Mouse (Mus musculus): ENCODE measurements around the gene Mrpl17.

Mrpl17 gene

DNA sequence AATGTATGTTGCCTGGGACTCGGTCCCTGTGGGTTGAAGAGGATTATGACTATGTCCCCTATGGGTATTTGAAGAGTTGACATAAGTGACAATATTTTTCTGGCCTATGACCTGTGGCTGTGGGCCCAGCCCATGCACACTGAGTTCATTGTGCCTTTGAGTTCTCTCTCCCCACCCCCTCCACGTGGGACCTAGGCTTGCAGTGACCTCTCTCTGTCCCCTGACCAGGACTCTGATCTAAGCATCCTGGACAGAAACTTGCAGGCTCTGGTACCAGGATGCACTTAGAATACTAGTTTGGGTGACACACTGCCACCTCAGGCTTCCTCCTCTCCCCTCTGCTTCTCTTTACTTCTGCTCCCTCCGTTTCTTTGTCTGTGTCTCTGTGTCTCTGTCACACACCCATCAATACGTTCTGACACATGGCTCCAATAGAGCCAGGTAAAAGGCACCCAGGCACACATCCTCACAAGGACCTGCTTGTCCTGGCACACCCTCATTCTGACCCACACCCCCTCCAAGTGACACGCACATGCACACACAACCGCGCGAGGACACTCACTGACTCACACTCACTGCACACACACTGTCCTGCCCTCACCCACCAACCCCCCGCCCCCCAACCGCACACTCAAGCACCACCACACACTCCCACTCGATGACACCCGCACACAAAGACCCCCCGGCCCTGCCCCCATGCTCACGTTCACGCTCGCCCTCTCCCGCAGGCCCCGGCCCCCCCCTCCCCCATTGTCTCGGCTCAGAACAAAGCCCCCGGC lies 24.2 kb downstream of the Mrpl17 start:
- no peak for DNase-seq

DNA sequence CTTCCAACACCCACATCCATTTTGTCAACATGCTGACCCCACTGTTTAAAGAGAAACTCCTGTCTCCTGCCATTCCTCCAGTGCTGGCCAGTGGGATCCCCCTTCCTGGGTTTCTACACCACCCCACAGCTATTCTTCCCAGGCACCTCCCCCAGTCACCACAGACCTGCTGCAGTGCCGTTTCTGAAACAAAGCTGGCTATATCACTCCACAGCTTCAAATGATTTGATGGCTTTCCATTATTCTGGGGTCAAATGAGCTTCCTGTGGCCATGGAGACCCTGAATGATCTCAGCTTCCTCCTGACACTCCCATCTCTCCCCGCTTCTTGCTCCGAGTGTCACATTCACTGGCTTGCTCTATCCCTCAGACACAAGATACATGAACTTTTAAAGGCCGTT lies 26.3 kb downstream of the Mrpl17 start:
- no peak for DNase-seq

DNA sequence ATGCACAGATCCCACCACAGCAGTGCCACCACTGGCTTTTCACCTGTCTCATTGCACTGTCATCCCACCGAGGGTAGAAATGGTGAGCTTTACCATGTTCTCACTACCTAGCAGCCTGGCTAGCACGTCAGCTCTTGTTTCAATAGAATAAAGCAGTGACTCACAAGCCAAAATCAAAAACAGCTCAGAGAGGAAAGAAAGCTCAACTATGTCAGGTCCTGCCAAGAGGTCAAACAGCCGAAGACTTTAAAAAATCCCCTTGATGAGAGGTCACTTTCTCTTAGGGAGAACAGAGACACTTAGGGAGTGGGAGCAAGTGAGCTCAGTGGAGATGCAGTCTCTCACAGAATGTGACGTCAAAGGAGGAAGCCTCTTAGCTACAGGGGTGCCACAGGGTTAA lies 27.0 kb downstream of the Mrpl17 start:
- DNase-seq, result no peak

DNA sequence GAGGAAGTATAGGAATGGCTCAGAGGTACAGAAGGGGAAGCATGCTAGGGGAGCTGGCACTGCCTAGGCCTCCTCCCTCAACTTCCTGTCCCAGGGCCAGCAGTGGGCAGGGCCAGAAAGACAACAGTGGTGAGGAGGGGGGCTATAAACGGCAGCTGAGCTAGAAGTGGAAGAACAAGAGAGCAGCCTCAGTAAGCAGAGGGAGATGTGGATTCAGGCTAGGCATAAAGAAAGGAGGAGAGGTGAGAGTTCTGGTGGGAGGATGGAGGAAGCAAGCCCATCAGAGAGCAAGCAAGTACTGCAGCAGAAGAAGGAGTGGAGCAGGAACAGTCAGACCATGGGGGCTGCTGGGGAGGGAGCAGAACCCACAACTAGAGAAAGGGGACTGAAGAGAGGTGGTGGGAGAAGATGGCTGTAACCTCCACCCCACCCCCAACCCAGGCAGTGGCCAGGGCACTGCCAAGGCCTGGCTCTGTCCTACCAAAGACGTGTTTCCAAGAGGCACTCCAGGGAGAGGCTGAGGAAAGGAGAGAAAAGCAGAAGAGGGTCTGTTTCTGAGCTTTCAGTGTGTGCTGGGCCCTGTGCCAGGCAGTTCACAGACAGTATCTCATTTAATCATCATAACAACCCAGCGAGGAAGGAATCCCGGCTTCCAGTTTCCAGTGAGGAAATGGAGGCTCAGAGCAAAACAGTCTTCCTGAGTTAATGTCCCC lies 32.2 kb downstream of the Mrpl17 start:
- DNase-seq, result no peak

DNA sequence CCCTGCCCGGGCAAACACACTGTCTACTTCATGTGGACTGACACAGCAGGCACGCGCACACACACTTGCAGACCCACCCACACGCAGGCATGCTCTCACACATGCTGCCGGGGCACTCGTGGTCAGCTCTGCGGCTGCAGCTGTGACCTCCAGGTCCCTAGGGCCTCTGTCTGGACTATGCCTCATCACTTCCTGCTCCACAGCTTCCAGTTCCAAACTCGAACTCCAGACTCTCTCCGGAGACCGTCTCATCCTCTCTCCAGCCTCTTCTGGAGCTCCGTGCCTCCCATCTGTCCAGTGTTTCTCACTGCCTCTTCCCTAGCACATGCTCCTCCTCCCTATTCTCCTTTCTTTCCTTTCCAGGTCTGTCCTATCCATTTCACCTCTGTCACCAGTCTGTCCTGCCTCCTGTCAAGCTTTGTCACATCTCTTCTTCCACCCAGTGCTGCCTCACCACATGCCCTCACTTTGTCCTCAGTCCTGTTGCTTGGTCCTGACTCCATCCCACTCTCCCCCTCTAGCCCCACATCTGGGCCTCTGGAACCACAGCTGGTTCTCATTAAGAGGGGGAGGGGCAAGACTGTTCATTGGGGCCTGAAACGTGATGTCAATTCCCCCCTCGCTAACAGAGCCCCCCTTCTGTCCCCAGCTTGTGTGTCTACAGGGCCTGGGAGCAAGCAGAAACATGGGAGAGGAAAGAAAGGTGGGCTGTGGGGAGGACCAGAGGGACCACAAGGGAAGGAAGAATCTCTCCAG lies 32.9 kb downstream of the Mrpl17 start:
- DNase-seq, result peak; percentile 48

DNA sequence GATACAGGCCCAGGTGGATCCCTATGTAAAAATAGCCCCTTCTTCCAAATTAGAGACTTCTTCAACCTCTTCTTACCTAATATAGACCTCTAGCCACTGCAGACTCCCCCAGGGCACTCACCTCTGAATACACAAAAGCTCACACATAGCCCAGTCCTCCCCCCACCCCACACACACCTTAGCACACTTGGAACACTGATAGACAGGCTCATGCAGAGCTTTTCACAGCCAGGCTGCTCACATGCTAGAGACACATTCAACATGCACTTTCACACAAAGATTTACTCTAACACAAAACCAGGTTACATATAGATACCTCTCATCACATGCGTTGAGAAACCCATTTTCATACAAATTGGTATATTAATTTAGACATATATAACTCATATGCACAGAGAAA lies 33.6 kb downstream of the Mrpl17 start:
- DNase-seq, result no peak

DNA sequence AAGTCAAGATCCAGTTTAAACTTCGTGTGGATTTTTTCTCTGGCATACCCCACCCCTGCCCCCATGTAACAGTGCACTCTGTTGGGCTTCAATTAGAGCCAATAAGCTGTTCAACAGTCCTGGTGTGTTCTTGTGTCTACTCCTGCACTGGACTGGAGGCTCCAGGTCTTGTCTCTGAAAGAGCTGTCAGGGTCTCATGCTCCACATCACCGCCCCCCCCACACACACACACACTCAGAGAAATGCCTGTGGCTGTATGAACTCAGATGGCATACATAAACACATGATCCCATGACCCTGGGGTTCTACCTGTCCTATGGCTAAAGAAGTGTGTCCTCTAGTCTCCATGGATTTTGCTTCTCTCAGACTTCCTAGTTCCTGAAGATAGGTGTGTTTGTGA lies 34.9 kb downstream of the Mrpl17 start:
- no peak for DNase-seq

DNA sequence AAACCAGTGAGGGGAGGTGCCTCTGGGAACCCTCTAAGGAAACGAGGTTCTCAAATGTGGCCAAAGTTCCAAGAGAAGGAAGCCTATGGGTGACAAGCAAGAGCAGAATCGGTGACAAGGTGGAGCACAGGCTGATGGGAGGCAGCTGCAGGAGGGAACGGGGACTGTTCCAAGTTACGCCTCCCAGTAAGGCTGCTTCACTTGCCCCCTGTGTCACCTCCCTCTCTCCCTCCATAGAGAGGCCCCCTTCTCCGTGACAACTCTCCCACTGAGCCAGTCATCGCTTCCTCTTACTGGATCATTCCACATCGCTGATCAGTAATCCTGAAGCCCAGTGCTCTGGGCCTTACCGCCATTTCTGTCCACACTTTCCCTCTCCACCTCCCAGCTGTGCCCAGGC lies 36.2 kb downstream of the Mrpl17 start:
- no peak for DNase-seq

DNA sequence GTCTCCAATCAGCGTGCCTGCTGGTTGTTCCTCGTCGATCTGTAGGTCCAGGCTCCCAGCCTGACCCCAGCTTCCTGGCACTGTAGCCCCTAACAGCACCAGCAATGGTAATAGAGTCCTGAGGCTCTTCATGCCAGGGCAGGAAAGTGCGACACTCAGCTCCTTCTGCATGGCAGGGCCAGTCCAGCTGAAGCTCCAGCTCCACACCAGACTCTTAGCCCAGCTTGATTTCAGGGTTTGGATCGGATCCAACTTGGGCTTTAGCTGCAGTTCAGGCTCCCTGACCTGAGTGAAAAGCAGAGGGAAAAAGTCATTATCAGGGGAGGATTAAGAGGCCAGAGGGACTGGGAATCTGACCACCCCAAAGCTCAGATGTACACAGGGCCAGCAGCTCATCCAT lies 37.9 kb downstream of the Mrpl17 start:
- DNase-seq, result no peak

DNA sequence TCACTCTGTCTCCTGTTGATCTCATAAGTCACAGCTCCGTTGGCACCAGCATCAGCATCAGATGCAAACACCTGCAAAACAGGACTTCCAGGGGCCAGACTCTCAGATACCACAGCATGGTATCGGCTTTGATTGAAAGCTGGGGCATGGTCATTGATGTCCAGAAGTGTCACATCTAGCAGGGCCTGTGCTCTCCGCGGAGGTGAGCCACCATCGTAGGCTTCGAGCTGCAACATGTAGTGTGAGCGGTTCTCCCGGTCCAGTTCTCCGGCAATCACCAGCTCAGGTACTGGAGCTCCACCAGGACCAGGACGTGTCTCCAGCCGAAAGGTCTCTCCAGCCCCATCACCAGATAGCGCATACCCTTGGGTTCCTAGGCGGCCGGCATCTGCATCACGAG lies 38.6 kb downstream of the Mrpl17 start:
- DNase-seq, result no peak

DNA sequence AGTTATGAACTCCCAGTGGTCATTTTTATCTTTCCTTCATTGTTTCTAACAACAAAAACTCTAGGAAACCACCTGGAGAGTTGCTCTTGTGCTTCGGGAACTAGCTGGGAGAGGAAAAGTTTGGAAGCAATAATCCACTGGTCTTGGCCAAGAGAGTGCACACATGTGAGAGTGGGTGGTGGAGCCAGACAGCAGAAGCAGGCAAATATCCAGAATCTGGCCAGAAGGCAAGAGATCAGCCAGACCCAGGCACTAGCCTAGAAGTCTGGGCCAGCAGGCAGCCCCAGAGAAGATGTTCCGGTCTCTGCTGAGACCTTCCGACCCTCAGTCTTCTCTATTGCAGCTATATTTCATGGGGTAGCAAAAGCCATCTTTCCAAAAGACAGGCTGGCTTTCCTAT lies 40.9 kb downstream of the Mrpl17 start:
- DNase-seq, result no peak

DNA sequence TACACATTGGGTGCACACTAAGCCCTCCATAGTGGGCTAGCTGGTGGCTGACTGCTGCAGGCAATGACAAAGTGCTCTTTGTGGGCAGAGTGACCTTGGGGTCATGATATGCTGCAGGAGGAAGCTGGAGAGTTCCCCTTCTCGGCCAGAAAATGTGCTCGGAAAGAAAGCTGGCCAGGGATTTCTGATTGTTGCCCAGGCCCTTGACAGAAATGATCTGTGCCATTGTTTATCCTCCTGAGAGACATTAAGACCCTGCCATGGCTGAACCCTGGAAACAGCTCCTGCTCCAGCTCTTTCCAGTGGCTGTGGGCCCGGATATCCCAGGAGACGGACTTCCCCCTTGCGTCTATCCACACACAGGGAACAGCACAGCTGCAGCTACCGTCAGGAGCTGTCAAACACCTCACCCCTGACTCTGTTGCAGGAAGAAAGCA lies 43.2 kb downstream of the Mrpl17 start:
- DNase-seq, result peak; percentile 34

DNA sequence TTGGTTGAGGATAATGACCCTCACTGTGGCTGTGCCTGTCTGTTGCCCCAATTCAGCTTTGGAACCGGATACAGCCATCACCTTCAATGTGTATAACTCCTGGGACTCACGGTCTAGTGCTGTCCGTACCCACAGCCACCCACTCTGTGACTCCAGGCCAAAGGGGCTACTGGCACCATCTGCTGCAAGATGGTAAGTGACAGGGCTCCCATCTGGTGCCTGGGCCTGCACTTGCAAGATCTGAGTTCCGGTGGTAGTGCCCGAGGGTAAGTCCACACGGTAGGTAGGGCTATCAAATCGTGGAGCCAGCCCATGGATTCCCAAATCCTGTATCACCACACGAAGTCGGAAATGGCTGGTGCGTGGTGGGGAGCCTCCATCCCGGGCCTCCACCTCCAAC lies 46.6 kb downstream of the Mrpl17 start:
- DNase-seq, result no peak

DNA sequence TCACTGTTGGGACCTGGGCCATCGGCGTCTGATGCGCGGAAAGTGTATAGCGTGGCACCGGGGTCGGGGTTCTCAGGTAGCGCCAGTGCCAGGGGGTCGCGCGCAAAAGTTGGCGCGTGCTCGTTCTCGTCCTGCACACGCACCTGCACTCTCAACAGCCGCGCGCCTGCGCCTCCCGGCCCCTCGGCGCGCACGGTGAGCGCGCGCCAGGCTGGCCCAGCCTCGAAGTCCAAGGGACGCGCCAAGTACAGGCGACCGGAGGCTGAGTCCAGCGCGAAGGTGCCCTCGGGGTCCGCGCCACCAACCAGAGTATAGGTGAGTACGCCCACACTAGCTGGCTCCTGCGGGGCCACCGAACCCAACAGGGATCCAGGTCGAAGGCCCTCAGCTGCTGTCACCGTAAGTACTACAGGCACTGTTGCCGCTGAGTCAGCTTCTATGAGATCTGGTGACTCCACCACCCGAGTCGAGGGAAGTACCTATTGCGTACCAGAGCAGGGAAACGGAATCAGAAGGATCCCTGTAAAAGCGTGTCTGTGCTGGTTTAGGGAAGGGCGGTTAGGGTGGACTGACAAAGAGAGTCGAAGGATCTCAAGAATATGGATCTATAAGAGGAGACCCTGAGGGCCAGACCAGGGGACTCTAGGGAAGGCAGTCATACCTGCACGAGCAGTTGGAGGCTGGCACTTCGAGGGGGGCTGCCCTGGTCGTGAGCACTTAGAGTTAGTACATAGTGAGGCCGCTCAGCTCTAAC lies 48.2 kb downstream of the Mrpl17 start:
- DNase-seq, result no peak

DNA sequence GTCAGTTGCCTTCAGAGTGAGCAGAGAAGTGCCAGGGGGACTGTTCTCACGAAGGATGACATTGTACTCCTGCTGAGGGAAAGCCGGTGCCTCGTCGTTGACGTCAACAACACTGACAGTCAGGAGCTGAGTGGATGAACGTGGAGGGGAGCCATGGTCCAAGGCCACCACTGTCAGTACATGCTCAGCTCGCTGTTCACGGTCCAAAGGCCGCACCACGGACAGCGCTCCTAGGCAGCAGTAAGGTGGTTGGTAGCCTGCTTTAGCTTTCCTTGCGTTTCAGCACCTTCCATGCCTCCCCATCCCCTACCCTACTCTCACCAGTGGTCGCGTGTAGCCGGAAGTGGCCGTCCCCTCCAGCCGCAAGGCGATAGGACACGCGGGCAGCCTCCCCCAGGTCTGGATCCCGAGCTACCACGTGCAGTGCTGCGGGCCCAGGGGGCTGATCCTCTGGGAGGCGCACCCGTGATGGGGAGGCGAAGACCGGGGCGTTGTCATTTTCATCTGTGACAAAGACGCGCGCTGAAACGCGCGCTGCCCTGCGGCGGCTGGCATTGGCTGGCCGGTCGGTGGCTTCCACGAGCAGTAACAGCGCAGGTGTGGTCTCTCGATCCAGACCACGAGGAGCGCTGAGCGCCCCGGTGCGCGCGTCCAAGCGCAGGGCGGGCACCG lies 49.0 kb downstream of the Mrpl17 start:
- DNase-seq, result no peak

DNA sequence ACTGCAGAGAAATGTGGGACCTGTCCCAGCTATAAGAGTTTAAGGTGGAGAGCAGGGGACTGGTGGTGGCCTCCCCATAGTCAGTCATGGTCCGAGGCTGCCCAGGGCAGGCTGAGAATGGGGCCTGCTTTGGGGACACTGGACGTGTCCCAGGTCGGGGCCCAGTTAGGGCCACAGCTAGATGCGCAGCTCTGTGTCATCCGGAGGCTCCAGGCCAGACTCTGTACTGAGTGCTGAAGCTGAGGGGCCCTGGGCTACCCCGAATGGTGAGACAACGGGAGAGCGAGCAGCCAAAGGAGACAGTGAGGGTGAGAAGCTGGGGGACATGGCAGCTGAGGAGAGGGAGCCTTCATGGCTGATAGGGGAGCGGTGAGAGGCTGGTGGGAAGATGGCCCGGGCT lies 57.6 kb downstream of the Mrpl17 start:
- no peak for DNase-seq
